Mouse (Mus musculus) ovary, adult 18-20 months (tissue): Measurements from ENCODE around the gene Fgfr2.

Experiments used
- DNase-seq: peaks from one replicate; pipeline ENCODE4 v3.0.0; 2022; ENCODE audit warnings: low spot score, mixed read lengths

The Fgfr2 gene

GRCm38 (mm10) chr7:132211920-132212701 lies 911.0 kb downstream of the Fgfr2 start:
- no peak for DNase-seq

- DNase-seq: no peak
Observed at GRCm38 (mm10) chr7:132210616-132211015, 912.5 kb downstream of the Fgfr2 start.

- DNase-seq: no peak
Observed at GRCm38 (mm10) chr7:132208946-132209651, 914.1 kb downstream of the Fgfr2 start.

DNA sequence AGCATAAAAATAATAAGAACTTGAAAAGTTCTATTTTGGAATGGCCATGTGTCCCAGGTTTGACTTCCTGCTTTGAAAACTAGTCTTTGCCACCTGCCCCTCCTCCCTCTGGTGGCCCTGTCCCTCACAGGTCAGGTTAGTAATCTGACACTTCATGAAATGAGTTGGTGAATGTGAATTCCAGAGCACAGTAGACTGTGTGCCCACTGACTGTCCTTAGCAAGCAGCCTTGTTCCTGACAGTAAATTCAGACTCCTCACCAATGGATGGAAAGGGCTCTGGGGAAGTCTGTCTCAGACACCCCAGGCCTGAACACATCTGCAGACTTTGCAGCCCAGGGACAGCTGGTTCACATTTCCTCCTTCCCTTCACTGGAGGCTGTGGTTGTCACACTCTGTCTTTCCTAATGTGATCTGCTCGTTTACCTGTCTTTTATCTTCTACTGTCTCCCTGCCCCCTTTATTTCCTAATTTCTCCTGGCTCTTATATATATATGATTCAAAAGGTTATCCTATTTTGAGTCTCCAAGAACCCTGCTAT lies 919.0 kb downstream of the Fgfr2 start:
- no peak for DNase-seq

DNA sequence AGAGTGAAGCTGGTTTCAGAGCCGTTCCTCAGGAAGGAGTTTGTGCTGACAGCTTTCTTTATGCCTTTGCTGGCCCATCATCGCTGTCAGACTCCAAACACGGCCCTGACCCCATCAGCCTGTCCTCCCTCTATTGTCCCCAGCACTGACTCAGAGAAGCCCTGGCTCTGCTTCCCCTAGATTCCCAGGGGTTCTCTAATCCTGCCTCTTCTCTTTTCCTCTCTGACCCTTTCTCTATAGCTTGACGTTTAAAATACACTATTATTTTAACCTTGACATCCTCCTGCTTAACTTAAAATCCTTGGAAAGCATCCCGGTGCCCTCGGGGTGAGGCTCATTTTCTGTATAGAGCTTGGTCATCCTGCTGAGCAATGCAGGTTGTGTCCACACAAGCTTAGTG lies 923.5 kb downstream of the Fgfr2 start:
- DNase-seq: no peak

- no peak for DNase-seq
Observed at GRCm38 (mm10) chr7:132198806-132199205, 924.3 kb downstream of the Fgfr2 start.

- DNase-seq: no peak
Observed at GRCm38 (mm10) chr7:132197817-132198475, 925.2 kb downstream of the Fgfr2 start.

- DNase-seq: no peak
Observed at GRCm38 (mm10) chr7:132196581-132196980, 926.6 kb downstream of the Fgfr2 start.

- no peak for DNase-seq
Observed at GRCm38 (mm10) chr7:132193606-132194005, 929.5 kb downstream of the Fgfr2 start.

DNA sequence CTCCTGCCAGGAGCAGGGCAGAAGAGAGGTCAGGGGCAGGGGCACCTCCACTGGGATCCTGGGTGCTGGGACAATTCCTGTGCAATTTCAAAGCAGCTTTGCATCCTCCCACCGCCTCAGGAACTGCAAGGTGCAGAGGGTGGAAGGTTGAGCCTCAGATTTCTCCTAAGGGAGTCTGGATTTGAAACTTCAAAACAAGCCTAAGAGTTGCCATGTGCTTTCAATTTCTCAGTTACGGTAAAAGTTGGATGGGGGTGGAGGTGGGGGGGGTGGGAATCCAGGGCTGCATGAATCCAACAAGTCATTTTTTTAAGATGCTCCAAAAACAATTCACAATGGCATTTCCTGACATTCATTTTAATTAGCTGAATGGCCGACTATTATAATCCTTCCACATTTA lies 935.7 kb downstream of the Fgfr2 start:
- DNase-seq: no peak

GRCm38 (mm10) chr7:132183892-132184404 lies 939.2 kb downstream of the Fgfr2 start:
- no peak for DNase-seq

- no peak for DNase-seq
Observed at GRCm38 (mm10) chr7:132181586-132182198, 941.5 kb downstream of the Fgfr2 start.

- no peak for DNase-seq
Observed at GRCm38 (mm10) chr7:132181042-132181441, 942.1 kb downstream of the Fgfr2 start.

DNA sequence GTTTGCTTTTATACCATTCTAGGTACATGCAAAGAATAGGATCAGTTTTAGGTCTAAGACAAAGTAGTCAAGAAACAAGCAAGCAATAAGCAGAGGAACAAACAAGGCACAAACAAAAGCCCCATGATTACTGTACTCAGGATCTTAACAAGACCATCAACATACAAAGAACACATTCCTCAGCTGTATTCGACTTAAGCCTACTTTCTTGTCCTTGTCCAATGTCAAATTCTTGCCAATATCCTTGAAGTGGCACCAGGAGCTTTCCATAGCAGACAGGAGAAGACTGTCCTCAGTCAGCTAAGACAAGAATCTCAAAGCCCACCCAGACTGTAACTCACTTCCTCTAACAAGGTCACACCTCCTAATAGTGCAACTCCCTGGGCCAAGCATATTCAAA lies 944.1 kb downstream of the Fgfr2 start:
- no peak for DNase-seq

- no peak for DNase-seq
Observed at GRCm38 (mm10) chr7:132174787-132175186, 948.4 kb downstream of the Fgfr2 start.

DNA sequence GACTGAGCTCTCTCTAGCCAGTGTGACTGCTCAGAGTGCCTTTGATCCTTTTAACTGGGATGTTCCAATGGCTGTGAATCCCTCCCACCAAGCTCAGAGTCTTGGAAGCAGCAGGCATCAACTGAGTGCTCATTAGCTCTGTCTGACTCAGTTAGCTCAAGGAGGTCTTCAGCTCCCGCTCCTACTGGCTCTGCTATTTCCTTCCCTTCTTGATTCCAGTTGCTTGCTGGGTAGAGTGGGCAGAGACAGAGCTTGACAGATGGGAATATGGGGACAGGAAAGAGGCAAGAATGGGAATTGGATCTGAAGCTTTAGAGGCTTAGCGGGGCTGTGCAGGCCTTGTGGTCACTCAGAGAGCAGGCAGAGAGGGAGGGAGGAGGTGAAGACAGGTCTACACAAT lies 948.9 kb downstream of the Fgfr2 start:
- DNase-seq: no peak

DNA sequence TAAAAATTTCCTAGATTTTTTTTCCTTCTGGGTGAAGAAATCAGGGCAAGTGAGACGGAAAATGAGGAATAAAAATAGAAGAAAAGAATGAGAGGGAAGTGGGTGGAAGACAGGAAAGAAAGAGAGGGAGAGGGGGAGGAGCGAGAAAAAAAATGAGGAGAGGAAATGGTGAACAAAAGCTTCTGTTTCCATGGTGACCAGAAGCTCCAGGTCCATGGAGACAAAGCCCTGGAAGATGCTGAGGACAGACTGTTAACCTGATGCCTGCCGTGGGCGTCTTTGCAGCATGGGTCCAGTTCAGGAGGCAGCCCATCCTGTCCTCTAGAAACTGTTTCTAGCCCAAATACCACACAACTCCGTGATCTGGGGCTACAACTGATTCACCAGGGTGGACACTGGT lies 950.9 kb downstream of the Fgfr2 start:
- DNase-seq: no peak

GRCm38 (mm10) chr7:132171716-132172115 lies 951.4 kb downstream of the Fgfr2 start:
- no peak for DNase-seq

DNA sequence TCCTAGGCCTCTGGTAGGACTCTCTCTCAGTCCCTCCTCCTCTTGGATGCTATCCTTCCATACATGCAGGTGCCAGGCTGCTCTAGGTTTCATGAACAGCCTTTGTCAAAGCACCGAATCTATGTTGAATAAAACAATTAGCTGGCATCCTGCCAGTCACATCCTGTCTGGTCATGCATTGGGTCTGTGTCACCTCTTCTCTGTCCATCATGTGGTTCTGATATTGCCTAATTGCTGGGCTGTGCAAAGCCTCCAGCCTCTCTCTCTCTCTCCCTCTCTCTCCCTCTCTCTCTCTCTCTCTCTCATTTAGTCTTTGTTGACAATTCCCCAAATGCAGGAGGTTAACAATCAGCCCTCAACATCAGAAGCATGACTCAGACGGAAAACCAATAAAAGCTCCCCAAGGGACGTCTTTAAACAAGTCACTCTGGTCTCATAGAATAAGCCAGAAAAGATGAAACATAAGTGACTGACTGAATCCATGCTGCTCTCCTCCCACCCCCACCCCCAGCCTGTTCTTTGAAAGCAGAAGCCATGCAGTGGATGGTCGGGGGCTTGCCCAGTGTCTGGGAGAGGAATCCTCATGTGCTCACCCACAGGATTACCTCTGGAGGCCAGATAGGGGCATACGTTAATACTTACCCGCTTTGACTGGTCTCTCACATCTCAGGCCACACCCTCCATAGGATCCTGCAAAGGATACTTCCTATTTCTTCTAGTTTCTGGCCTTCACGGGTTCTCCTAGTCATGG lies 953.6 kb downstream of the Fgfr2 start:
- DNase-seq: no peak

- no peak for DNase-seq
Observed at GRCm38 (mm10) chr7:132167239-132167638, 955.9 kb downstream of the Fgfr2 start.

DNA sequence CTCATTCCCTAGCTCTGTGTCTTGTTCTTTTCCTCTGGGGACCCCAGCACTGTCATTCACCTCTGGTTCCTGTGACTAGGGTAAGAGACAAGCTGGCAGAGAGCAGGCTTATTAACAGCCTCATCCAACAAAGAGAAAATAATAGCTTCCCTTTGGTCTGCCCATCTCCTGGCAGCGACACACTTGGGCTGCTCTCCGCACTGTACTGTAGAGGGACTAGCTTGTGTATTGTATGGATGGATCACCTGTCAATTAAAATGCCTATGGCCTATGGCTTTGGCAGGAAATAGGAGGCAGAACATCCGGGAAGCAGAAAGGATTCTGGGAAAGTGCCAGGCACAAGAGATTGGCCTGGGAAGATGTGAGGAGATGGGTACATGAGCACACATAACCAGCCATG lies 960.9 kb downstream of the Fgfr2 start:
- DNase-seq: no peak
